Mouse (Mus musculus): ENCODE results near the gene Matn4.
A peak's percentile ranks its signal among the peaks of the same experiment; 100 is the strongest.

The Matn4 gene

DNA sequence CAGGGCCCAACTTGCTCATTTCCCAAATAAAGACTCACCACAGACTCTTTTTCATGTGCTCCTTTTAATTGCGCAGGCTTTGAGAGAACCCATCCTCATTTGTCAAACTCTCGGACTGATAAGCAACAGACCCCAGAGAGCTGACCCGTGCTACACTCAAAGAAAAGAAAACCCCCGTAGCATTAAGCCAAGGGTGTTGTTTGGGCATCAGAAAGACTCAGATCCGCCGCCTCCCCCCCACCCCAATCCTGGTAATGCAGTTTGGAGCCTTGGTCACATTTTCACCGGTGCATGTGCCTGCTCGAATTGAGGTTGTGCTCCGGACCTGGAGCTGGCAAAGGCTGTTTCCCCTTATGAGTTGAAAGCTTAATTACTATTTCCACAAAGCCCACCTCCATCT is at the start of gene Matn4:
Matn4 (minus strand) TSS at position 101 of the 400 bp plus-strand sequence.
- no peak for DNase-seq (ENCODE audit: low read depth, low spot score)

DNA sequence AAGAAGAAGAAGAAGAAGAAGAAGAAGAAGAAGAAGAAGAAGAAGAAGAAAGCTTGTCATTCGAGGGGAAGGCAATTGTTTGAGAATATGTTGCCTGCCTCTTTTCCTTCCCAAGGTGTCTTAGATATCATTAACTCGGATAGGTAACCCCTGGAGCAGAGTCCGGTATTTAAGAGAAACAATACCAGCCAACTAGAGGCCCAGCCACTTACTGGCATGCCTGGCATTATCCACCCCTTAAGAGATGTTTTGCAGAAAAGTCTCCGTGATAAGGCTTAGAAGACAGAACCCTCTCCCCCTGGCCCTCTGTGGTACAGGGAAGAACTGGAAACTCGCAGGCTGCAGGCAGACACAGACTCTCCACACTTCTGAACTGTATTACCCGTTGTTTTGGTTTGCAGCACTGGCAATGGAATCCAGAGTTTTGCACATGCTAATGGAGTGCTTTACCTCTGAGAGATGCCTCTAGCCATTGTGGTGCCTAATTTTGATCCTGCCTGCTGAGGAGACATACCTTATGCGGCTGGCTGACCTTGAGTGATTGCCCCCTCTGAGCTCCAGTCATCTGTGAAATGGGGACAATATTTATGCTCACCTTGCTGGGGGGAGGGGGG is 49.0 kb upstream of the Matn4 start:
- DNase-seq (ENCODE audit: low read depth, low spot score) = no peak

GRCm38 (mm10) chr2:164453047-164453757 is 48.2 kb upstream of the Matn4 start:
- no peak for DNase-seq (ENCODE audit: low read depth, low spot score)

- no peak for DNase-seq (ENCODE audit: low read depth, low spot score)
These were observed 47.2 kb upstream of the Matn4 start for GRCm38 (mm10) chr2:164452000-164452676.

DNA sequence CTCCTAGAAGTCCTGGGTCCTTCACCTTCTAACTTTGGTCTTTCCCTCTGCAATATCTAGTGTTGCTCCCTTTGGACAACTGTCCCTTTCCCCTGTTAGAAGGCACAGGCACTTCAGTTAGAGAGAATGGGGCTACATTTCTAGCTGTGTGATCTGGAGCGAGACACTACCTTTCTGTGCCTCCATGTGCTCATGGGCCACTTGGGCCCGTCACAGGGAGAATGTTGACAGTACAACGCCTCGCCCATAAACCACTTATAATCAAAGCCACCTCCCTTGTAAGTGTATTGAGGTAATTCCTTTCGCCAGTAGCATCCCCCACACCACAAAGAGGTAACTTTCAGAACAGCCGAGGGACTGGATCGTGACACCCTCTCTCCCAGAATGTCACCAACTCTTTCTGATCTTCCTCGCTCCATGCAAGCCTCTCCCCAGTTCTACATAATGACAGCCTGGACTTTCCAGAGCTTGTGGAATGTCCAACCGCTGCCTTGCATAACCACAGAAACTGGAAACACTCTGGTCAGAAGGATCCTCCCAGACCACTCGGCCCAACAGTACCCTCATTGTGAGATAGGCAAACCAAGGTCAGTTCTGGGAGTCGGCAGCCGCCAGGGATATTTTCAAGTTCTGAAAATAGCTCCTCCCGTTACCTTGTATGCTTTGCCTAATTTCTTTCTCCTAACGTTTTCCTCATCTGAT is 44.5 kb upstream of the Matn4 start:
- no peak for DNase-seq (ENCODE audit: low read depth, low spot score)

DNA sequence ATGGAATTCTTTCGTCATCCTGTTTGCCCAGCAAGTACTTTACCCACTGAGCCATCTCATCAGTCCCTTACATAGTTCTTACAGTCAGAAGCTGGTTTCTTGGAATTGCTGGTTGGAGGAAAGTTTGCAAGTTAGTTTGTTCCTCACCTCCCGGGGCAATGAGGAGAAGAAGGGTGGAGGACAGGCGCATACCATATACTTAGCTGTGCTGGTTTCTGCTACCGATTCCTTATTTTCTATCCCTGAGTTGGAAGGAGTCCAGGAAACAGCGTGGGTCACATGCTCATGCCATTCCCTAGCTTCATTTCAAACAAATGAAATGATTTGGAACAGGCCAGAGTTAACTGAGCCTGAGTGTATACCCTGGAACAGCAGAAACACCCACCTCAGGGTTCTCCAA is 44.0 kb upstream of the Matn4 start:
- no peak for DNase-seq (ENCODE audit: low read depth, low spot score)

DNA sequence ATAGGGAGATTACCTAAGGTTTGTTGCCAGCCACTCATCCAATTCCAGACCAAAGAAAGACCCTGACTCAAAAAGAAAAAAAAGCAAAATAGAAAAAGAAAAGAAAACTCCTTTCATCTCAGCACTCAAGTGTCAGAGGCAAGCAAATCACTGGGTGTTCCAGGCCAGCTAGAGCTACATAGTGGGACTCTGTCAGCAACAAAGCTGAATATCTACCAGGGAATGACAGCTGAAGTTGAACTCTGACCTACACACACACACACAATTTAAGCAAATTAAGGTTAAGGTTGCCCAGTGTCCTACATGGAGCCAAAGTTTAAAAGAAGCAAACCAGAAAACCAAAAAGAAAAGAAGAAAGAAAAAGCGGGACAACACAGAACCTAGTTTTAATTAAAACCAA is 43.2 kb upstream of the Matn4 start:
- no peak for DNase-seq (ENCODE audit: low read depth, low spot score)

DNA sequence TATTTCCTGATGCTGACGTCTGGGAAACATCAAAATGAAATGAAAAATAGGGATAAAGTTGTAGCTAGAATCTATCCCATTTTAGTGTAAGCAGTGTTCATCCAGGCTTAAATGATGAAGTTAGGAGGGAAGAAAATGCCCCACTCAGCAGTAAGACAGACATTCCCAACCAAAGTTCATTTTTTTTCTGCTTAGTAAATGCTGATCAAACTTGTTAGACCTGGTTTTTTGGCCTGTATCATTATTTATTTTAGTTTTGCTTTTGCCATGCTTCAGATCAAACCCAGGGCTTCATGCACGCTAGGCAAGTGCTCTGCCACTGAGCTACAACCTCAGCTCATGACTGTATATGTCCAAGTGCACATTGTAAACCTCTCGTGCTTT is 41.1 kb upstream of the Matn4 start:
- no peak for DNase-seq (ENCODE audit: low read depth, low spot score)

DNA sequence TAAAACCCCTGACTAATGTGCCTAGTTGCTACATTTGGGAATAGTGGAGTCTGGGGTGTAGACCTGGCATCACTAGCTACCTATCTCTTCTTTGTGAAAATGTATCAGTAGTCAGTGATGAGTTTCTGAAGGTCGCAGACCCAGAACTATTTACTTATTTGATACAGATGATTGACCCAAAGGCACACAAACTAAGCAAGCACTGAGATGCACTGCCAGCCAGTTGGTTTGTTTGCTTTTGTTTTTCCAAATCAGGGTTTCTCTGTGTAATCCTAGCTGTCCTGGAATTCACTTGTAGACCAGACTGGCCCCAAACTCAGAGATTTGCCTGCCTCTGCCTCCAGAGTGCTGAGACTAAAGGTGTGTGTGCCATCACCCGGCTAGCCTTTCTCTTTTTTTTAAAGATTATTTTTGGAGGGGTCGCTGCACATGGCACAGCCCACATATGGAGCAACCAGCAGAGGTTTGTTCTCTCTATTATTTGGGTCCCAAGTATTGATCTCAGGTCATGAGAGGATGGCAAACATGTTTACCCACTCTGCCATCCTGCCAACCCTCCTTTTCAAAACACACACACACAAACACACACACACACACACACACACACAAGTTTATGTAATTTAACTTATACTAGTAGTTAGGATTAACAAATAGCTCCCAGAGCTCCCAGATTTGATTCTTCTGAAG is 40.6 kb upstream of the Matn4 start:
- no peak for DNase-seq (ENCODE audit: low read depth, low spot score)

GRCm38 (mm10) chr2:164444701-164445100 is 39.7 kb upstream of the Matn4 start:
- DNase-seq (ENCODE audit: low read depth, low spot score) = no peak

- DNase-seq (ENCODE audit: low read depth, low spot score) = no peak
These were observed 38.6 kb upstream of the Matn4 start, which contains the start of gene Sdc4 for GRCm38 (mm10) chr2:164443460-164444000. Gene Sdc4, minus strand, starts transcription at chr2:164443887.

DNA sequence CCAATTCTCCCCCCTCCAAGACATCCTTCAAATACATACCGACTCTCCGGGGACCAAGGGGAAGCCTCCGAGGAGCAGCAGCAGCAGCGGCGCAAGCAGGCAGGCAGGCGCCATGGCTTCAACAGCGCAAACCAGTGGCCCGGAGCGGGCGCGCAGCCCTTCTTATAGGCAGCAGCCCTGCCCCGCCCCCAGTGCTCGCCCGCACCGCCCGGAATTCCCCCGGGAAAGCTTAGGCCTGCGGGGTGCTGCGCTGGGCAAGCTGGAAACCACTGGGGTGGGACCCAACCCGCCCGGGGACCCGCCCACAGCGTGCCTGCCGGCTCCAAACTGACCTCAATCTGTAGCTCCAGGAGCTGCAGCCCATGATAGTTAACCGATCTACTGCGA is 38.1 kb upstream of the Matn4 start:
- peak; percentile 75 for DNase-seq (ENCODE audit: low read depth, low spot score)

DNA sequence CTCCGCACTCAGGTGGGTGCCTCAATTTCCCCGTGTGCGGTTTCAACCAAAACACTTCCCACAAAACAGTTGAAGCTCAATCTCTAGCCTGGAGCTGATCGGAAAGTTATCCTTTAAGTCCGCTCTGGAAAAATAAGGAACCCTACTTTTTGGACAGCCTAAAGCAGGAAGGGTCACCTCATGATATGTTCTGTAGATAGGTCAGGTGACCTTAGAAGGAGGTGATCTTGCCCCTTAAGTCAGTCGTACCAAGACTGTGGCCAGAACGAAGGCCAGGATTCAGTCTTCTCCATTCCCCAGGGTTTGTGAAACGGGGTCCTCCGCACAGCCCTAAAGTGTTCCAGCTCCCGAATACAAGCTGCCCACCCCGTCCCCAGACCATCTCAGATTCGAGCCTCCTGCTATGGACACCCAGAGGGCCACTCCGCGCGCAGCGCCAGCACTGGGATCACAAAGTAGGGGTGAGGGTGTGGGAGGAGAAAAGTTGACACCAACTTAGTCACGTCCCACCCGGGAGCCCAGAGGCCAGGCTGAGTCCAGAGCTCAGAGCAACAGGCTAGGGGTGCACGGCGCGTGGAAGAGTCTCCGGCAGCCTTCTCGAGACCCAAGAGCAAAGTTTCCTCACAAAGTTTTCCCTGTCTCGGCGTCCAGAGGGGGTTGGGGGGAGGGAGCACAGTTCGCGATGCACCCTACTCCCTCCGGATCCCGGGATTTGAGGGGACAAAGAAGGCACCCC is 37.5 kb upstream of the Matn4 start:
- peak; percentile 20 for DNase-seq (ENCODE audit: low read depth, low spot score)

DNA sequence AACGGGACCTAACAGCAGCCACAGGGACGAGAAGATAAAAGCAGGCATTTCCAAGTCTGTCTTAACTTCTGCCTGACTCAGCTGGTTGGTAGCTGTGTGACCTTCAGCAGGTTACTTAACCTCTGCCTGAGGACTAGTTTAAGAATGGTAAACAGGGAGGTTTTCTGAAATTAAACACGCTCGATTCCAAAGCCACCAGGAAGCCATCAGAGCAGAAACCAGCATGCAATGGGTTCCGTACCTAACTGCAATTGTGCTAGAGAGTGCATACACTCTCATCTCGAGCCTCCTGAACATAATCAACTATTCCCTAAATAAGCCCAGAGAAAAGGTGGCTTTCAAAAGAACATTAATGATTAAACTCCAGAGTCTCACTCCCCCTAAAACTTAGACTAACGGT is 36.8 kb upstream of the Matn4 start:
- DNase-seq (ENCODE audit: low read depth, low spot score) = no peak

- DNase-seq (ENCODE audit: low read depth, low spot score) = peak; percentile 55
These were observed 36.2 kb upstream of the Matn4 start for GRCm38 (mm10) chr2:164441155-164441554.

DNA sequence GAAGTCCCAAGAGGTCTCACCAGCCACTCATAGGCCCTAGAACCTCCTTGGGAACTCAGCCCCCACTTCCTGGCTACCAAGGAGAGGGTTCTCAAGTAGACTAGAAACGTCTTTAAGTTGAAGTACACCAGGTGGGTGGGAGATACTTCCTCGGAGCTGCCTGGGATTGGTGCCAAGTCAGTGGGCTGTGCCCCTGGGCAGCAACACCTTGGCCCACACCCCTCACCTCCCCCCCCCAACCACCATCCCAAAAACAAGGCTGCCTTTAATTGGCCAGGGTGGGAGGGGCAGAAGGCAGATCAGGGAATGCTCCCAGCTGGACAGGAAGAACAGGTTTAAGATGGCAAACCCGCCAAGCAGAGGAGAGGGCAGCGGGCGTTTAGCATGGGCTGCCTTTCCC is 35.4 kb upstream of the Matn4 start:
- no peak for DNase-seq (ENCODE audit: low read depth, low spot score)

- no peak for DNase-seq (ENCODE audit: low read depth, low spot score)
These were observed 34.1 kb upstream of the Matn4 start for GRCm38 (mm10) chr2:164439001-164439421.

DNA sequence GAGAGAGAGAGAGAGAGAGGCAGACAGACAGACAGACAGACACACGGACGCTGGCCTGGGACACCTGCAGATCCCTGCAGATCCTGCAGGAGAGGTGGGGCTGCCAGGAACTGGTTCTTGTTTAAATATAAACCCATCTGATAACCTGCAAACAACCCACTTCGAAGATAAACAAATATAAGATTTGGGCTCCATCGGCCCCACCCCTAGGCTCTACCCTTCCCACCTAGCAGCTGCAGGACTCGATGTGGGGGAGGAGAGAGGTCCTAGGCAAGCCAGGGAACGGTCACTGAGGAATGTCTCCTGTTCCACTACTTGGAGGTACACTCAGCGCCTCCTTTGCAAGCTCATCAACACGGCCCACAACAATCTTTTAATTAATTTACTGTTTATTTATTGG is 33.3 kb upstream of the Matn4 start:
- no peak for DNase-seq (ENCODE audit: low read depth, low spot score)

DNA sequence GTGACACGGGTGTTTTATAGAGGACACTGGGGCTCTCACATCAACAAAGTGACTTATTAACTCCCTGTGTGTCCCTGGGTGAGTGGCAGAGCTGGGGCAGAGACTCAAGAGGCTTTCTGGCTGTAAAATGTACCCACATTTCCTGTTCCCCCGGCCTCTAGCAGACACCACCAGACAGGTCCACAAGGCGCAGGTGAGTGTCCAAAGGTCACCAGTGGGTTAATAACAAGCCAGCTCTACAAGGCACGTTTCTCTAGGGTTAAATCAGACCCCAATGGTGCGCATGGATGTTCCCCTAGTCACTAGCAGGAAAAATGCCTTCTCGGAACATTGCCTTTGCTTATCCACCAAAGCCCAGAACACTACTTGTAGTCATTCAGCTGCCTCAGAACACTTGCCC is 32.8 kb upstream of the Matn4 start:
- no peak for DNase-seq (ENCODE audit: low read depth, low spot score)

DNA sequence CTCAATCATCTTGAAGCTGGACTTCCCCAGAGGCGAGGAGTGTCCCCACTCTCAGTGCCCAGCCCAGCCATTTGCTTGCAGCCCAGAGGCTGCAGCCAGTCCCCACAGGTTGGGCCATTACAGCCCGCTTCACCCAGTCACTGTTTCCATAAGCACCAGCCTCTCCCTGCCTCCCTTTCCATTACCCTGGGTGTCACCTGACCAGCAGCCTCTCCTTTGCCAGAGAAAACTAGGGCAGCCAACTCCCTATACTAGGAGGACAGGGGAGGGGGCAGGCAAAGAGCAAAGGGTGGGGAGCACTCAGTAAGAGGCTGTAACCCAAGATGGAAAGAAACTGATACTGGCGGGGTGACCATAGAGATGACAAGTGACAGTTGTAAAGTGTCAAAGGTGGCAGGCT is 32.0 kb upstream of the Matn4 start:
- no peak for DNase-seq (ENCODE audit: low read depth, low spot score)
